Mouse (Mus musculus) lung, adult 2 months (tissue): Measurements from ENCODE around the gene Syn3. TPM values are rescaled to one million over a fixed set of nuclear protein-coding genes. Genes with fewer than 3 reads are reported as not detected.

Experiments used
- DNase-seq: peaks from one replicate; pipeline ENCODE4 v3.0.0; 2022
- H3K4me1 ChIP-seq: fragments of 200-500 bp; 2 replicates; pipeline ENCODE4 v1.6.1; 2011; ENCODE audit warnings: low read length; ENCODE audit not compliant: control insufficient read depth, insufficient read depth
- H3K4me3 ChIP-seq: fragments of 200-500 bp; replicated peaks from 2 replicates; pipeline ENCODE3; 2011; ENCODE audit warnings: low read depth, mild to moderate bottlenecking, control low read depth, low read length; ENCODE audit errors: extremely low read depth
- CTCF ChIP-seq: fragments of 200-500 bp; IDR thresholded peaks from 2 replicates; pipeline ENCODE4 v1.5.1; 2011; ENCODE audit warnings: mild to moderate bottlenecking, low read length, control low read depth; ENCODE audit not compliant: insufficient read depth
- POLR2A ChIP-seq: fragments of 200-500 bp; IDR thresholded peaks from 2 replicates; pipeline ENCODE4 v1.6.1; 2011; ENCODE audit warnings: low read depth, mild to moderate bottlenecking, control low read depth, low read length, borderline replicate concordance; ENCODE audit errors: extremely low read depth
- whole genome bisulfite sequencing: fragments of 180-500 bp; shearing (Covaris S2); methylation state at CpG from one replicate; pipeline ENCODE4 v1.1.7; 2018; 5-methylcytosine and 5-hydroxymethylcytosine counted together
- polyA plus RNA-seq: library from polyadenylated mRNA; depleted of rRNA; stranded (reverse); fragments of >200 nt; gene quantifications from 2 replicates; pipeline ENCODE4 v1.2.3, GENCODE M21; 2012

The Syn3 gene
- polyA plus RNA-seq, 1 experiment, result 1.1 TPM

- Histone ChIP-seq H3K4me3 (no peak overlapping the region), H3K4me1 (peaks cover 40% of the 10 kb centered on the region)
- 21% methylated on average over 1 of the region's 1 CpGs for WGBS
- no peak for DNase-seq
- TF ChIP-seq POLR2A (no peak), CTCF (no peak)
Observed at GRCm38 (mm10) chr10:86336506-86336905, 162.2 kb downstream of the Syn3 start.

GRCm38 (mm10) chr10:86334581-86334980 lies 164.1 kb downstream of the Syn3 start:
- WGBS, result 61% methylated on average over 8 of the region's 8 CpGs
- Histone ChIP-seq H3K4me3 (no peak overlapping the region), H3K4me1 (peaks cover 36% of the 10 kb centered on the region)
- no peak for DNase-seq
- no peak for TF ChIP-seq CTCF
- TF ChIP-seq POLR2A, result no peak

DNA sequence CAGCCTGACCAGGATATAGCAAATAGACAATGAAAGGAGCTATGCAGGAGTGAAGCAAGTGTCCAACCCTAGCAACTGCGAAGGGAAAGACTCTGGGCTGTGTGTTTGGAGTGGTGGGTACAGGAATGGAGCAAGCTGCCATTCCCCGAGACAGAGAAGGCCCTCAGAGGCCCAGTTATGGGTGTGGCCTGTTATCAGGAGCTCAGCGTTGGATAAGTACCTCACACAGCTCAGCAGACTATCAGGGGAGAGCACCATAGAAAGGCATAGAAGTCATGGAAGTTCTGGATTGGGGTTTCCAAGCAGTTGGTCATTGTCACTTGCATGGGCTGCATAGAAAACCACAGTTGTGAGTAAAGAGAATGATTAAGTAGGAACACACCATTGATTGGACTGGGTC lies 165.8 kb downstream of the Syn3 start:
- Histone ChIP-seq H3K4me3 (no peak overlapping the region), H3K4me1 (peaks cover 26% of the 10 kb centered on the region)
- 62% methylated on average over 3 of the region's 3 CpGs for WGBS
- no peak for DNase-seq
- TF ChIP-seq CTCF (no peak), POLR2A (no peak)

- H3K4me1 ChIP-seq, result peaks cover 22% of the 10 kb centered on the region
- TF ChIP-seq CTCF (no peak), POLR2A (no peak)
- no peak overlapping the region for H3K4me3 ChIP-seq
- 21% methylated on average over 7 of the region's 7 CpGs for WGBS
- DNase-seq, result no peak
Observed at GRCm38 (mm10) chr10:86331681-86332281, 166.9 kb downstream of the Syn3 start.

- no peak overlapping the region for H3K4me3 ChIP-seq
- no peak for TF ChIP-seq CTCF
- TF ChIP-seq POLR2A, result no peak
- no peak for DNase-seq
- H3K4me1 ChIP-seq, result peaks cover 21% of the 10 kb centered on the region
- WGBS, result 60% methylated on average over 5 of the region's 5 CpGs
Observed at GRCm38 (mm10) chr10:86330993-86331680, 167.6 kb downstream of the Syn3 start.

DNA sequence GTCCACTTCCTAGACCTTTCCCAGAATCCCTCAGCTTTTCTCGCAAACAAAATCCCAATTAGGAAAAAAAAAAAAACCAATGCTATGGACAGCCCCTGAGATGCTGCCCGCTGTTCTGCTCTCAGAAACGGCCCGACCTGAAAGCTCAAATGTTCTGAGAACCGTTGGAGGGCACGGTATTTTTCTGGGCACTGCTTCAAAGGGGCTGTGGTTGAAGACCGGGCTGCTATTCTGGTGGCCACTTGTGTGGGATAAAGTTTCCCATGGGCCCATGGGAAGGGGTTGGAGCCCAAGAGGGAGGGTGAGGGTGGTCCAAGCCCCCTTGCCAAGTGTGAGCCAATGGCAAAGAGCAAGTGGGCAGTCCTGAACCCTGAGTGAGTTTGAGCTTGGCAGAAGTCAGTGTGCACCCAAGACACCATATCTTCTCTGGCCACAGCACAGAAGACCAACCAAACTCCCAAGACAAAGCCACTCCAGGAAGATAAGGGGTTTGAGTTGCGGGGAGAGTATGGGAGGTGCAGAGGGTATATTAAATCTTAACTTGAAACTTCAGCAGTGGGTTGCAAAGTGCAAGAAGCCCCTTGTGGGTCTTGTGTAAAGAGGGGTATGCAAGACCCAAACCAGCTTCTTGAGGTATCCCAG lies 169.3 kb downstream of the Syn3 start:
- TF ChIP-seq POLR2A, result no peak
- TF ChIP-seq CTCF, result no peak
- peaks cover 22% of the 10 kb centered on the region for H3K4me1 ChIP-seq
- WGBS, result 80% methylated on average over 8 of the region's 8 CpGs
- no peak for DNase-seq
- no peak overlapping the region for H3K4me3 ChIP-seq

DNA sequence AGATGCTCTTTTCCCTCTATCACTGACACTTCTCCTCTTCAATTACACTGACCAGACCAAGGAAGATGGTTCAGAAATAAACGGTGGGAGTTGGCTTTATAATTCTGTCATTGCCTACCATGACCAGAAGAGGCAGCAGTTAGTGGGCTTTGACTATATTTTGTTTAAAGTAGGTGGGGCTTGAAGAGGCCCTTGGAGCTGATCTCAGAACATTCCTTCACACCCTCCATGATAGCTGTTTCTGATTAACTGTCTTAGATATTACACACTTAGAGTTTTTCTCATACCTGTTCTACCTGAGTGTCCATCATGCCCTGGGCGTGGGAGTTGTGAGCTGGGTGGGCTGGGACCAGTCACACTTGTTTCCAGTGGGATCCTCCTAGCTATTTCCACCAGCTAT lies 170.0 kb downstream of the Syn3 start:
- TF ChIP-seq POLR2A (no peak), CTCF (no peak)
- Histone ChIP-seq H3K4me1 (peaks cover 24% of the 10 kb centered on the region), H3K4me3 (no peak overlapping the region)
- WGBS, result 67% methylated on average over 2 of the region's 2 CpGs
- DNase-seq, result no peak

DNA sequence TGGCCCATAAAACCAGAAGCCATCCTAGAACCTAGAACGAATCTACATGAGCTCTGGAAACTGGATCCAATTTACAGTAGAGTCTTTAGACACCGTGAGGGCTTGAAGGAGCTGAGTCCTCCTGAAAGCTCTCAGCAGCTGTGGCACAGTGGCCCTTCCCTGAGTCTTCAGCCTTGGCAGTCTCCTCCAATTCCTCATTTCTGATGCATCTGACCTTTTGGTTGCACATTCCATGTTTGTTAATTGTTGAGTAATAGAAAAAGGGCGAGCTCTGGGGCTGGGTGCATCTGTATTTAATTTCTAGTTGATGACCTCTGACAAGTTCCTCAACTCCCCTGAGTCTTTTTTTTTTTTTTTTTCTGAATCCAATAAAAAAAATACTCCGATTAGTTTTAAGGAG lies 170.6 kb downstream of the Syn3 start:
- DNase-seq, result no peak
- 67% methylated on average over 4 of the region's 4 CpGs for WGBS
- no peak overlapping the region for H3K4me3 ChIP-seq
- peaks cover 28% of the 10 kb centered on the region for H3K4me1 ChIP-seq
- TF ChIP-seq CTCF, result no peak
- TF ChIP-seq POLR2A, result no peak

DNA sequence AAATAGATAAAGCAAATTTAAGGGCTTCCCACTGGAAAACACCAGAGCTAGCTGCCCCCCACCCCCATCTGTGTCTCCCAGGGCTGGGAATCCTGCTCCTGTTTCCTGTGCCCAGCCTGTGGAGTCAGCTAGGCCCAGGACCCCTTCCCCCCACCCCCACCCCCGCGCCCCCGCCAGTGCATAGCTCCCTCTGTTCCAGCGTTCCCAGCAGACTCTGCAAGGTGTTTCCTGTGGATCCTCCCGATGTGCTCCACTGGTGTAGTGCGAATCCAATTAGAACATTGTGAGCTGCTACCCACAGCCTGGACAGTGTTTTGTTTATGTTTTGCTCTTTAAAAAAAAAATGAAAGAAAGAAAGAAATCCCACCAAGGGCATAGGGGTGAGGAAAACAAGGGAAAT lies 173.4 kb downstream of the Syn3 start:
- H3K4me3 ChIP-seq, result no peak overlapping the region
- no peak for TF ChIP-seq POLR2A
- no peak for TF ChIP-seq CTCF
- peaks cover 12% of the 10 kb centered on the region for H3K4me1 ChIP-seq
- WGBS, result 41% methylated on average over 6 of the region's 6 CpGs
- DNase-seq, result no peak
